Mouse (Mus musculus): Measurements from ENCODE around the gene Ms4a18. TPM values are rescaled to one million over a fixed set of nuclear protein-coding genes. Genes with fewer than 3 reads are reported as not detected.

Gene Ms4a18
- polyA plus RNA-seq, 1 experiment from 2014 or later = not detected

DNA sequence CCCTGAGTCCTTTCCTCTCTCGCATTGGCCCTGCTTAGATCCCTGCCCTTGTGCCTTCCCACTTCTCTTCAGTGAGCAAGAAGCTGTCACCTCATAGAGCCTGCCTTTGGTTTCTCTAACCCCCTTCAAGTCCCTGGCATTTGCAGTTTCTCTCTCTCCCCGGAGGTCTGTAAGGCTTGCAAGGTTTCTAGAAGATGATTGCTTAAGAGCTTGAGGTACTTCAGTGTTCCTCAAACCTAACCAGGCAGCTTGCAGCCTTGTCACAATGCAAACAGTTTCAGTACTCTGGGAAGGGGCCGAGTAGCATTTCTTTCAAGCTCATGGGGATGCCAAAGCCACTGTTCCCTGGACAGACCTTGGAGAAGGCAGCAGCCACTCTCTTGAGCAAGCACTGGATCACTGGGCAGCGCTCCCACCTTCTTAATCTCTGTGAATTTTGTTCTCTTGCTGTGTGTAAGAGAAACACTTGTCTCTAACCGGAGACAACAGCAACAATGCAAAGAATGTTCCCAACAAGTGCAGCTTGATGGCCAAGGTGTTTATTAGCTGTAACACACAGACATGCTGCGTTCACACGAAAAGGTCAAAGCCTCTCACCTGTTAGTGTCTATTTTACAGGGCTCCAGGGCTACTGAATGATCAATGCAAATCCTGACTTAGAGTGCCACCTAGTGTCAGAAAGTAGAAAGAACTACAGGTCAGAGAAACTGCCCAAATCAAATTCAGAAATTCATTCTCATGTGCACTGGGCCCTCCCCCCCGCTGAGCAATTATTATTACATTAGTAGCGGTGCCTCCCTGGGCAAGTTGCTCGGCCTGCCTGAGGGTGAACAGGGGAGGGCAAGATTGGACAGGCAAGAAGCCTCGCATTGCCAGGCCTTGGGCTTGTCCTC is 58.5 kb downstream of the Ms4a18 start:
- WGBS = 34% methylated on average over 11 of the region's 11 CpGs
- Histone ChIP-seq H3K9ac (peak overlapping the region; percentile 14; the same call in 1 of the 2 replicates), H3K4me3 (no peak overlapping the region), H3K4me1 (replicated peaks) (peaks cover 3% of the 10 kb centered on the region), H3K27ac (replicated peaks) (no peak overlapping the region), H3K36me3 (no peaks in the 10 kb centered on the region), H3K27me3 (no peaks in the 10 kb centered on the region), H3K4me2 (no peak overlapping the region), H3K9me3 (no peaks in the 10 kb centered on the region)
- peak; percentile 87 for ATAC-seq (ENCODE audit: low FRiP score, low read depth)

DNA sequence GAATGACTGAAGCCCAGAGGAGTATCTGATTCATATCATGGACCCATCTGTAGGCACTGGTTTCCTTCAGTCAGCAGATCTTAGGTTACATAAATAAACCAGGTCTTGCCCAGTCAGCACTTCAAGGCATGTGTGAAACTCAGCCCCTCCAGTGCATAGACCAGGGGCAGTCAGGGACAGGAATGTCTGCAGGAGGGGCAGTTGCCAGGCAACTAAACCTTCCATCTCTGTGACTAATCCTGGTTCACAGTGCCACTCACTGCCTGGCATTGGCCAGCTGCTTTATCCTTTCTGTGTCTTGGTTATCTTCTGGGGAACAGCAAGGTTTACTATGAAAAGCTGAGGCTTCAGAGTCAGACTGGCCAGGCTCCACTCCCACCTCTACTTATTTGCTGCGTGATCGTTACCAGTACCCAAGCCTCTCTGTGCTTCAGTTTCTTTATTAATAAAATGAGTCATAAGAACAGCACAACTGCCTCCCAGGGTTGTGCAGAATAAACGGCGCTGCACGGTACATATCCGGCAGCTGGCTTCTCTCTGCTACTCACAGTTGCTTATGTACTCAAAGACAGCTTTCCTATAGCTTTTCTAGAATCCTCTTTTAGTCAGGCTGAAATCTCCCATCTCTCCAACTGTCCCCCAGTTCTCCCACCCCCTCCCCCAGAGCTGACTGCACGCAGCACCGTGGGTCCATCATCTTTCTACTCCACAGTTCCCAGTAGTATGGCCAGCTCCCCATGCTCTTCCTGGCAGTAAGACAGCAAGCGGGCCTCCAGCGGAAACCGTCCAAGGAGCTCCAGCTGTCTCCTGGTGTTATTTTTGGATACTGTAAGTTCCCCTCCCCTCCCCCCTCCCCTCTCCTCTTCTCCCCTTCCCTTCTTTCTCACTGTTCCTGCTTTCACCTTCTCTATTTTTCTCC is 65.6 kb downstream of the Ms4a18 start:
- H3K4me2 ChIP-seq = 0 out of 2 replicates have a peak overlapping the region, but pooled peaks have one; percentile 4
- H3K36me3 ChIP-seq = no peaks in the 10 kb centered on the region
- no peak overlapping the region for H3K27ac ChIP-seq (replicated peaks)
- no peaks in the 10 kb centered on the region for H3K9me3 ChIP-seq
- ATAC-seq (ENCODE audit: low FRiP score, low read depth) = no peak
- WGBS = 60% methylated on average over 11 of the region's 11 CpGs
- 0 out of 2 replicates have a peak overlapping the region, but pooled peaks have one; percentile 3 for H3K9ac ChIP-seq
- H3K27me3 ChIP-seq = no peaks in the 10 kb centered on the region
- no peak overlapping the region for H3K4me3 ChIP-seq
- H3K4me1 ChIP-seq (replicated peaks) = peaks cover 20% of the 10 kb centered on the region

DNA sequence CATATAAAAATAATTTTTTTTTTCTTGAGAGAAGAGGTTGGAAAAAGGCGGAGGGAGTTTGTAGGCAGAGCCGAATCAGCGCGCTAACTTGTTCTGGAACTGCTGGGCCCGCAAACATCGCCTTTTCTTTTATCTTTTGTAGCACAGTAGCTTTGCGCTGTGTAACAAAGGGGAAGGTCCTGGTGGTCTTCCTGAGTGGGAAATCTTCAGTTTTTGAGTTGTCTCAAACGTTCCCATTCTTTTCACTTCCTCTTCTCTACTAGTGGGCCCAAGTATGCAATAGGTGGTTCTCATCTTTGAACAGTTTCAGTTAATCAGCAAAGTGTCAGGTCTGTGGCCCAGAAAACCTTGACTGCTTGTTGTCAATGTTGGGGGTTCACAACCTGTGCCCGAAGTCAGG is 68.3 kb downstream of the Ms4a18 start:
- ATAC-seq (ENCODE audit: low FRiP score, low read depth) = no peak
- peaks cover 6% of the 10 kb centered on the region for H3K36me3 ChIP-seq

DNA sequence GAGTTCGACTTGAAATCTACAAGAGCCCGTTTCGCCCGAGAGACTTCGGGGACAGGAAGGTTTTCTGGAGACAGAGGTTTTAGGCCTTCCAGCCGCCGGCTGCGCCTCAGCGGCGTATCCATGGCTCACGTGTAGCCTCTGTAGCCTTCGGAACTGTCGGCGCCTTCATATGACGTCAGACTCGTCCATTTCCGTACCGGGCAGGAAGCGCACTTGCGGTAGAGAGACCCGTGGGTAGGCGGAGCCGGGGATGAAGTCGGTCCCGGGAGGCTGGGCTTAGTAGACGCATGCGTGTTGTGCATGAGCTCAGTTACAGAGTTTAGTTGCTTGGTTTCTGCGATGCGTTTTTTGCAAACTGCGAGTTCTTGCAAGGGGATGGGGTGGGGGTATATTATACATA is 68.7 kb downstream of the Ms4a18 start, which contains the start of gene Ccdc86:
Ccdc86 (minus strand) TSS at position 155 of the 400 bp plus-strand sequence.
- Histone ChIP-seq H3K36me3 (peaks cover 11% of the 10 kb centered on the region), H3K27ac (replicated peaks) (peak within 1 kb of the TSS; percentile 73), H3K4me2 (peak within 1 kb of the TSS; percentile 100), H3K27me3 (no peaks in the 10 kb centered on the region), H3K4me1 (replicated peaks) (peaks cover 32% of the 10 kb centered on the region), H3K9ac (peak within 1 kb of the TSS; percentile 84), H3K9me3 (no peaks in the 10 kb centered on the region), H3K4me3 (peak within 1 kb of the TSS; percentile 76)
- ATAC-seq (ENCODE audit: low FRiP score, low read depth) = peak; percentile 98
- under 1% methylated on average over 30 of the region's 30 CpGs for WGBS

More for the DNA sequence above, 68.3 kb downstream of the Ms4a18 start:
- Histone ChIP-seq H3K27me3 (no peaks in the 10 kb centered on the region), H3K4me2 (peak overlapping the region; percentile 100), H3K9ac (peak overlapping the region; percentile 39), H3K27ac (replicated peaks) (peak overlapping the region; percentile 73), H3K9me3 (no peaks in the 10 kb centered on the region), H3K4me1 (replicated peaks) (peaks cover 32% of the 10 kb centered on the region), H3K4me3 (peak overlapping the region; percentile 76)
- WGBS = 38% methylated on average over 9 of the region's 9 CpGs

DNA sequence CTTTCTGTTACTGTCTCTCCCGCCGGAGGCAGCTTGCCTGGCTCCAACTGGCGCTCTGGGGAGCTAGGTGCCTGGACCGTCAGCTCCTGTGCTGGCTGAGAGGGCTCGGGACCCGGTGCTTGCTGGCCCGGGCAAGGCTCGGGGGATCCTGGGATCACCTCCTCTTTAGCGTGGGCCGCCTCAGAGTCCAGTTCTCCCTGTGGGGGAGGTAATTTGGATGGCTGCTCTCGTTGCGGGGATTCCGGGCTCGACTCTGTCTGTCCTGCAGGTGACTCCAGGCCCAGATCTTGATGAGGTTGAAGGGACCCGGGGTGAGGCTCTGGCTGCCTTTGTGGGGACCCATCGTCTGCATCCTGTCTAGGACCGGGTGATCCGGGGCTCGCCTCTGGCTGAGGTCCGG is 69.4 kb downstream of the Ms4a18 start:
- Histone ChIP-seq H3K9me3 (no peaks in the 10 kb centered on the region), H3K4me2 (peak overlapping the region; percentile 100), H3K9ac (peak overlapping the region; percentile 84), H3K36me3 (peaks cover 17% of the 10 kb centered on the region), H3K27me3 (no peaks in the 10 kb centered on the region), H3K4me3 (peak overlapping the region; percentile 76), H3K4me1 (replicated peaks) (peaks cover 32% of the 10 kb centered on the region), H3K27ac (replicated peaks) (no peak overlapping the region)
- 1% methylated on average over 20 of the region's 20 CpGs for WGBS
- no peak for ATAC-seq (ENCODE audit: low FRiP score, low read depth)

DNA sequence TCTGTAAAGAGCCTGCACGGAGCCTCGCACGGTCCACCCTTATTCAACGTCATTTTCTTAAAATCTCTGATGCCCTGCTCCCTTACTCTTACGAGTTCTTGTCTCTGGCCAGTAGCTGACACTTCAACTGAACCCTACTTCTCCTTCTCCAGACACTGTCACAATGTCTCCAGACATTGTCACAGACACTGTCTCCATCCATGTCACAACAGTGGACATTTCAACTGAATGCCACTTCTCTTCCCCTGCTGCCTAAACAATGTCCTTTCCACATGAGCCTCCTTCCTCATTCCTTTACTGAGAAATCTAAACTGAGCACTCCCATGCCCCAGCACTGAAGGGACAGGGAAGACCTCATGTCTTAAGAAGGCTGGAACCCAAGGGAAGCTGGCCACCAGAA is 70.6 kb downstream of the Ms4a18 start:
- no peak for ATAC-seq (ENCODE audit: low FRiP score, low read depth)
- Histone ChIP-seq H3K9me3 (no peaks in the 10 kb centered on the region), H3K36me3 (peaks cover 29% of the 10 kb centered on the region), H3K9ac (0 out of 2 replicates have a peak overlapping the region, but pooled peaks have one; percentile 84), H3K4me2 (peak overlapping the region; percentile 100), H3K27me3 (no peaks in the 10 kb centered on the region), H3K4me1 (replicated peaks) (peaks cover 32% of the 10 kb centered on the region), H3K27ac (replicated peaks) (no peak overlapping the region), H3K4me3 (peak overlapping the region; percentile 76)
- 88% methylated on average over 5 of the region's 5 CpGs for WGBS

Other genes starting within 250 kb of the Ms4a18 start
- gene Cd6, start 188.0 kb downstream of the Ms4a18 start, polyA plus RNA-seq (2015; fragmentation: Nextera tagmentation; extraction: Ambion mirVana) = 0.10 TPM in 1 of 2 replicates, not detected in the other
- 0.30 and 0.47 TPM in 2 replicates for gene Slc15a3, start 178.3 kb downstream of the Ms4a18 start, polyA plus RNA-seq (2015; fragmentation: Nextera tagmentation; extraction: Ambion mirVana)
- 171 and 188 TPM in 2 replicates for gene Tmem132a, start 148.1 kb downstream of the Ms4a18 start, polyA plus RNA-seq (2015; fragmentation: Nextera tagmentation; extraction: Ambion mirVana)
- 45.6 and 46.2 TPM in 2 replicates for gene Tmem109, start 136.0 kb downstream of the Ms4a18 start, polyA plus RNA-seq (2015; fragmentation: Nextera tagmentation; extraction: Ambion mirVana)
- gene Prpf19, start 122.8 kb downstream of the Ms4a18 start, polyA plus RNA-seq (2015; fragmentation: Nextera tagmentation; extraction: Ambion mirVana) = 43.3 and 44.1 TPM in 2 replicates
- 0.21 and 0.27 TPM in 2 replicates for gene Zp1, start 97.4 kb downstream of the Ms4a18 start, polyA plus RNA-seq (2015; fragmentation: Nextera tagmentation; extraction: Ambion mirVana)
- 0.08 and 0.09 TPM in 2 replicates for gene Ptgdr2, start 80.9 kb downstream of the Ms4a18 start, polyA plus RNA-seq (2015; fragmentation: Nextera tagmentation; extraction: Ambion mirVana)
- 14.6 and 14.9 TPM in 2 replicates for gene Ccdc86, start 68.8 kb downstream of the Ms4a18 start, polyA plus RNA-seq (2015; fragmentation: Nextera tagmentation; extraction: Ambion mirVana)
- gene Ms4a10, start 43.4 kb downstream of the Ms4a18 start, polyA plus RNA-seq (2015; fragmentation: Nextera tagmentation; extraction: Ambion mirVana) = not detected in 2 replicates
- gene Ms4a15, start 24.8 kb downstream of the Ms4a18 start, polyA plus RNA-seq (2015; fragmentation: Nextera tagmentation; extraction: Ambion mirVana) = 0.17 TPM in 1 of 2 replicates, not detected in the other
- gene Ms4a8a, start 63.1 kb upstream of the Ms4a18 start, polyA plus RNA-seq (2015; fragmentation: Nextera tagmentation; extraction: Ambion mirVana) = not detected in 2 replicates
- gene 1700017D01Rik, start 112.8 kb upstream of the Ms4a18 start, polyA plus RNA-seq (2015; fragmentation: Nextera tagmentation; extraction: Ambion mirVana) = not detected in 2 replicates
- gene 1700025F22Rik, start 147.3 kb upstream of the Ms4a18 start, polyA plus RNA-seq (2015; fragmentation: Nextera tagmentation; extraction: Ambion mirVana) = not detected in 2 replicates
- not detected in 2 replicates for gene Ms4a13, start 178.7 kb upstream of the Ms4a18 start, polyA plus RNA-seq (2015; fragmentation: Nextera tagmentation; extraction: Ambion mirVana)
- gene Ms4a12, start 214.4 kb upstream of the Ms4a18 start, polyA plus RNA-seq (2015; fragmentation: Nextera tagmentation; extraction: Ambion mirVana) = not detected in 2 replicates
- not detected in 2 replicates for gene Ms4a1, start 248.2 kb upstream of the Ms4a18 start, polyA plus RNA-seq (2015; fragmentation: Nextera tagmentation; extraction: Ambion mirVana)